Mouse (Mus musculus) hindbrain, embryonic 12.5 days (tissue): ENCODE measurements around the gene Ryr3. TPM values are rescaled to one million over a fixed set of nuclear protein-coding genes. Genes with fewer than 3 reads are reported as not detected.

Experiments
- ATAC-seq: fragments of 200-750 bp; cut with Nextera tagmentation; 2 replicates; pipeline ENCODE4 v1.8.0; 2017; ENCODE audit warnings: moderate TSS enrichment; ENCODE audit not compliant: low FRiP score
- H3K27ac ChIP-seq: fragments of 300-500 bp; sonication (generic); 2 replicates; pipeline ENCODE4 v1.5.1; 2016; ENCODE audit warnings: mild to moderate bottlenecking
- H3K27me3 ChIP-seq: fragments of 300-500 bp; sonication (generic); 2 replicates; pipeline ENCODE4 v1.6.1; 2016; ENCODE audit warnings: mild to moderate bottlenecking
- H3K36me3 ChIP-seq: fragments of 300-500 bp; sonication (generic); 2 replicates; pipeline ENCODE4 v1.6.1; 2016; ENCODE audit warnings: mild to moderate bottlenecking
- H3K4me1 ChIP-seq: fragments of 300-500 bp; sonication (generic); 2 replicates; pipeline ENCODE4 v1.6.1; 2016
- H3K4me2 ChIP-seq: fragments of 300-500 bp; sonication (generic); replicated peaks from 2 replicates; pipeline ENCODE4 v1.6.1; 2016; ENCODE audit warnings: mild to moderate bottlenecking
- H3K4me3 ChIP-seq: fragments of 300-500 bp; sonication (generic); 2 replicates; pipeline ENCODE4 v1.5.1; 2016; ENCODE audit warnings: mild to moderate bottlenecking
- H3K9ac ChIP-seq: fragments of 300-500 bp; sonication (generic); 2 replicates; pipeline ENCODE4 v1.6.1; 2016; ENCODE audit warnings: mild to moderate bottlenecking, moderate library complexity
- H3K9me3 ChIP-seq: fragments of 300-500 bp; sonication (generic); replicated peaks from 2 replicates; pipeline ENCODE4 v1.6.1; 2016; ENCODE audit warnings: mild to moderate bottlenecking
- WGBS: fragments of 180-500 bp; shearing (Covaris S2); methylation state at CpG from one replicate; pipeline ENCODE4 v1.1.7; 2016; 5-methylcytosine and 5-hydroxymethylcytosine counted together
- microRNA-seq: library from miRNA; unstranded; fragments of <30 nt; microRNA quantifications from one replicate; pipeline ENCODE4, GENCODE M21; 2017
- polyA plus RNA-seq: library from polyadenylated mRNA; unstranded; fragments of >200 nt; fragmentation: Nextera tagmentation; extraction: Ambion mirVana; gene quantifications from 2 replicates; pipeline ENCODE4 v1.2.1, GENCODE M21; 2016

The Ryr3 gene
- polyA plus RNA-seq, 1 experiment from 2014 or later: 1.1 TPM

- Histone ChIP-seq H3K9me3 (no peaks in the 10 kb centered on the region), H3K4me2 (no peak overlapping the region), H3K4me1 (no peaks in the 10 kb centered on the region), H3K27me3 (no peaks in the 10 kb centered on the region), H3K9ac (no peak overlapping the region), H3K4me3 (no peak overlapping the region), H3K36me3 (no peaks in the 10 kb centered on the region), H3K27ac (no peak overlapping the region)
- WGBS: 49% methylated on average over 10 of the region's 10 CpGs
- 0 out of 2 replicates have a peak, but pooled peaks have one; percentile 11 for ATAC-seq
These were observed 616.7 kb downstream of the Ryr3 start for GRCm38 (mm10) chr2:112600222-112600621.

GRCm38 (mm10) chr2:112597064-112597463 lies 619.8 kb downstream of the Ryr3 start:
- no peaks in the 10 kb centered on the region for H3K9me3 ChIP-seq
- WGBS: 79% methylated on average over 1 of the region's 1 CpGs
- no peak overlapping the region for H3K4me2 ChIP-seq
- no peak overlapping the region for H3K27ac ChIP-seq
- no peak overlapping the region for H3K4me3 ChIP-seq
- no peak for ATAC-seq
- no peak overlapping the region for H3K9ac ChIP-seq
- H3K4me1 ChIP-seq: no peaks in the 10 kb centered on the region
- H3K36me3 ChIP-seq: no peaks in the 10 kb centered on the region
- no peaks in the 10 kb centered on the region for H3K27me3 ChIP-seq

- Histone ChIP-seq H3K4me1 (no peaks in the 10 kb centered on the region), H3K4me2 (no peak overlapping the region), H3K4me3 (no peak overlapping the region), H3K27ac (no peak overlapping the region), H3K27me3 (no peaks in the 10 kb centered on the region), H3K9ac (no peak overlapping the region), H3K36me3 (no peaks in the 10 kb centered on the region), H3K9me3 (no peaks in the 10 kb centered on the region)
- WGBS: 82% methylated on average over 5 of the region's 5 CpGs
- ATAC-seq: no peak
These were observed 620.5 kb downstream of the Ryr3 start for GRCm38 (mm10) chr2:112596415-112596814.

GRCm38 (mm10) chr2:112595807-112596206 lies 621.1 kb downstream of the Ryr3 start:
- Histone ChIP-seq H3K27ac (no peak overlapping the region), H3K36me3 (no peaks in the 10 kb centered on the region), H3K9ac (no peak overlapping the region), H3K27me3 (no peaks in the 10 kb centered on the region), H3K4me1 (no peaks in the 10 kb centered on the region), H3K4me3 (no peak overlapping the region), H3K4me2 (no peak overlapping the region), H3K9me3 (no peaks in the 10 kb centered on the region)
- no peak for ATAC-seq
- whole genome bisulfite sequencing: 92% methylated on average over 3 of the region's 3 CpGs

- no peaks in the 10 kb centered on the region for H3K4me1 ChIP-seq
- WGBS: 95% methylated on average over 2 of the region's 2 CpGs
- H3K36me3 ChIP-seq: no peaks in the 10 kb centered on the region
- H3K4me3 ChIP-seq: no peak overlapping the region
- no peaks in the 10 kb centered on the region for H3K9me3 ChIP-seq
- H3K4me2 ChIP-seq: no peak overlapping the region
- no peaks in the 10 kb centered on the region for H3K27me3 ChIP-seq
- H3K9ac ChIP-seq: no peak overlapping the region
- ATAC-seq: no peak
- no peak overlapping the region for H3K27ac ChIP-seq
These were observed 623.1 kb downstream of the Ryr3 start for GRCm38 (mm10) chr2:112593781-112594180.

GRCm38 (mm10) chr2:112593322-112593721 lies 623.6 kb downstream of the Ryr3 start:
- WGBS: 80% methylated on average over 2 of the region's 2 CpGs
- Histone ChIP-seq H3K27me3 (no peaks in the 10 kb centered on the region), H3K27ac (no peak overlapping the region), H3K36me3 (no peaks in the 10 kb centered on the region), H3K4me1 (no peaks in the 10 kb centered on the region), H3K4me3 (no peak overlapping the region), H3K4me2 (no peak overlapping the region), H3K9ac (no peak overlapping the region), H3K9me3 (no peaks in the 10 kb centered on the region)
- no peak for ATAC-seq

GRCm38 (mm10) chr2:112591451-112591871 lies 625.4 kb downstream of the Ryr3 start:
- 43% methylated on average over 6 of the region's 6 CpGs for WGBS
- peak; percentile 50; the same call in 1 of the 2 replicates for ATAC-seq
- Histone ChIP-seq H3K4me1 (no peaks in the 10 kb centered on the region), H3K4me3 (no peak overlapping the region), H3K9ac (no peak overlapping the region), H3K27me3 (no peaks in the 10 kb centered on the region), H3K27ac (no peak overlapping the region), H3K4me2 (no peak overlapping the region), H3K36me3 (no peaks in the 10 kb centered on the region), H3K9me3 (no peaks in the 10 kb centered on the region)

- Histone ChIP-seq H3K4me1 (no peaks in the 10 kb centered on the region), H3K4me3 (no peak overlapping the region), H3K27ac (no peak overlapping the region), H3K27me3 (no peaks in the 10 kb centered on the region), H3K9me3 (no peaks in the 10 kb centered on the region), H3K9ac (no peak overlapping the region), H3K36me3 (no peaks in the 10 kb centered on the region), H3K4me2 (no peak overlapping the region)
- ATAC-seq: no peak
- WGBS: 83% methylated on average over 7 of the region's 7 CpGs
These were observed 625.9 kb downstream of the Ryr3 start for GRCm38 (mm10) chr2:112590985-112591384.

Small RNA genes within 50 kb of the gene (microRNA-seq; reads per million reads assigned to microRNA genes)
- gene Gm44374: not detected

Other genes starting within 250 kb of the Ryr3 start
- not detected in 2 replicates for gene Tmco5b, start 68.6 kb upstream of the Ryr3 start, polyA plus RNA-seq
- 1.7 and 2.3 TPM in 2 replicates for gene Fmn1, start 110.6 kb upstream of the Ryr3 start, polyA plus RNA-seq